Mouse (Mus musculus): Measurements from ENCODE around the gene Synj2.

DNA sequence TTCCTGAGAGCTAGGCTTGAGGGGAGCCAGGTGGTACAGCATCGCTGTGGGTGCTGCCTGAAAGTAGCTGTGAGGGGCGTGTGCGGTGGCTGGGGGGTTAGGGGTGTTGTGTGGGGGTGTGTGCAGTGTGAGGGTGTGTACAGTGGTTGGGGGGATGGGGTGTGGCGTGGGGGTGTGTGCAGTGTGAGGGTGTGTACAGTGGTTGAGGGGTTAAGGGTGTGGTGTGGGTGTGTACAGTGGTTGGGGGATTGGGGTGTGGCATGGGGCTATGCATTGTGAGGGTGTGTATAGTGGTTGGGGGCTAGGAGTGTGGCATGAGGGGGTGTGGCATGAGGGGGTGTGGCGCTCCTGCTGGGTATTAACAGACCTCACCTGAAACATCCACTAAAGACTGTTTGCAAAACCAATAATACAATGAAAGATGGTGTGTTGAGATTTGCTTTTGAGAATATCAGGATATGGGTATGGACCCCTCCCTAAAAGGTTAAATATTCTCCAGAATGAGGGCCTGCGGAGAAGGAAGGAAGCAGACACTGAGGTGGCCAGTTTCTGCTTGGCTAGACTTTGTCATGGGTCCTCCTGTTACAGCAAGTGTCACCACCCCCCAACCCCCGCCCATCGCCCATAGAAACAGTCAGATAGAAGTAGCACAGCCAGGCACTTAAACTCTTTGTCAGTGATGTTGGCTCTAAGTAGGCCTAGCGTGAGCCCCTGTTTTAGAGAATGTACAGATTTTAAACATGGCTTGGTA lies 49.0 kb upstream of the Synj2 start:
- TF ChIP-seq CTCF (IDR thresholded peaks at IDR 0.05; ENCODE audit: low read depth) (no peak), EP300 (IDR thresholded peaks at IDR 0.05; ENCODE audit: low read depth) (no peak)
